In genomic region chrX:51397457-51397856, GRCm38 (mm10) we compare ENCODE assay signal across 8 mouse cellular contexts.
DNase-seq lines count a peak whose midpoint lies in the region; ATAC-seq and TF ChIP-seq lines count a peak whose summit lies in the region.

No protein-coding gene starts in this region.

- H3K9ac ChIP-seq in heart, postnatal 0 days (replicated peaks; ENCODE audit: low read depth, low read length) = no peak overlapping the region
- H3K9ac ChIP-seq in heart, embryonic 12.5 days = no peak overlapping the region
- no peak overlapping the region for H3K9ac ChIP-seq in embryonic facial prominence, embryonic 14.5 days (ENCODE audit: low read depth, low read length)

- no peak overlapping the region for H3K4me3 ChIP-seq in heart, postnatal 0 days (ENCODE audit: low read depth, low read length)
- no peak overlapping the region for H3K4me3 ChIP-seq in heart, embryonic 12.5 days
- H3K4me3 ChIP-seq in lung, adult 2 months (replicated peaks; ENCODE audit: extremely low read depth, low read depth, low read length) = no peak overlapping the region
- no peak overlapping the region for H3K4me3 ChIP-seq in embryonic facial prominence, embryonic 14.5 days (ENCODE audit: low read depth, low read length)

- no peaks in the 10 kb centered on the region for H3K4me1 ChIP-seq in heart, postnatal 0 days (ENCODE audit: control insufficient read depth, insufficient read depth)
- no peaks in the 10 kb centered on the region for H3K4me1 ChIP-seq in heart, embryonic 12.5 days (replicated peaks)
- no peaks in the 10 kb centered on the region for H3K4me1 ChIP-seq in lung, adult 2 months (ENCODE audit: control insufficient read depth, insufficient read depth, low read length)
- H3K4me1 ChIP-seq in embryonic facial prominence, embryonic 14.5 days (ENCODE audit: control insufficient read depth, insufficient read depth, low read length) = no peaks in the 10 kb centered on the region; the same call in 1 of the 2 replicates

- no peaks in the 10 kb centered on the region for H3K9me3 ChIP-seq in heart, postnatal 0 days (replicated peaks; ENCODE audit: control insufficient read depth, low read length)
- no peaks in the 10 kb centered on the region for H3K9me3 ChIP-seq in heart, embryonic 12.5 days (replicated peaks)
- no peaks in the 10 kb centered on the region for H3K9me3 ChIP-seq in embryonic facial prominence, embryonic 14.5 days (ENCODE audit: control insufficient read depth, low read length)

- no peak for TF ChIP-seq EP300 in heart, postnatal 0 days (IDR thresholded peaks at IDR 0.05; ENCODE audit: low read depth)

- H3K36me3 ChIP-seq in heart, postnatal 0 days (replicated peaks; ENCODE audit: control insufficient read depth, insufficient read depth, low read length) = no peaks in the 10 kb centered on the region
- H3K36me3 ChIP-seq in heart, embryonic 12.5 days = no peaks in the 10 kb centered on the region
- H3K36me3 ChIP-seq in embryonic facial prominence, embryonic 14.5 days (ENCODE audit: control insufficient read depth, insufficient read depth, low read length) = no peaks in the 10 kb centered on the region

- no peak overlapping the region for H3K27ac ChIP-seq in heart, postnatal 0 days (ENCODE audit: low read depth)
- no peak overlapping the region for H3K27ac ChIP-seq in heart, embryonic 12.5 days (ENCODE audit: poor library complexity, severe bottlenecking)
- H3K27ac ChIP-seq in embryonic facial prominence, embryonic 14.5 days (replicated peaks; ENCODE audit: low read depth, low read length) = no peak overlapping the region

- ATAC-seq in heart, postnatal 0 days (ENCODE audit: insufficient read depth, low read depth) = no peak
- ATAC-seq in heart, embryonic 12.5 days (ENCODE audit: insufficient number of reproducible peaks, low FRiP score) = no peak
- ATAC-seq in embryonic facial prominence, embryonic 14.5 days (ENCODE audit: low read depth) = peak; percentile 70; the same call in 1 of the 2 replicates
- ATAC-seq in activated CD4-positive, CD25-positive, alpha-beta regulatory T cell, adult 4 months = no peak

- H3K27me3 ChIP-seq in heart, postnatal 0 days (ENCODE audit: control insufficient read depth, insufficient read depth, low read length) = no peaks in the 10 kb centered on the region
- H3K27me3 ChIP-seq in heart, embryonic 12.5 days (replicated peaks) = no peaks in the 10 kb centered on the region
- no peaks in the 10 kb centered on the region; the same call in 1 of the 2 replicates for H3K27me3 ChIP-seq in embryonic facial prominence, embryonic 14.5 days (replicated peaks; ENCODE audit: control insufficient read depth, insufficient read depth, low read length)

- peak; percentile 45 for DNase-seq in heart, postnatal 0 days (ENCODE audit: low spot score)
- DNase-seq in lung, postnatal 25 days (ENCODE audit: low spot score) = peak; percentile 21
- DNase-seq in lung, adult 2 months = no peak
- peak; percentile 76 for DNase-seq in embryonic facial prominence, embryonic 14.5 days (ENCODE audit: low spot score)
- peak; percentile 57 for DNase-seq in retina, postnatal 1 day
- no peak for DNase-seq in gastrocnemius, adult 8-10 months (ENCODE audit: low spot score in 2 of 2)

- TF ChIP-seq POLR2A in lung, adult 2 months (IDR thresholded peaks at IDR 0.05; ENCODE audit: borderline replicate concordance, extremely low read depth, low read depth, low read length) = no peak

- H3K4me2 ChIP-seq in heart, postnatal 0 days (ENCODE audit: low read depth, low read length) = no peak overlapping the region
- no peak overlapping the region for H3K4me2 ChIP-seq in heart, embryonic 12.5 days
- H3K4me2 ChIP-seq in embryonic facial prominence, embryonic 14.5 days (ENCODE audit: low read depth, low read length) = no peak overlapping the region

- TF ChIP-seq CTCF in heart, postnatal 0 days (IDR thresholded peaks at IDR 0.05; ENCODE audit: low read depth) = peak; percentile 48
- no peak for TF ChIP-seq CTCF in lung, adult 2 months (IDR thresholded peaks at IDR 0.05; ENCODE audit: insufficient read depth, low read length)

Comparison
In these comparisons a context has a peak if more than half of its experiments do, and no peak if none do; other contexts are left out.
1. DNase-seq: peak in heart, postnatal 0 days (single experiment), lung, postnatal 25 days (single experiment), embryonic facial prominence, embryonic 14.5 days (single experiment) and retina, postnatal 1 day (single experiment); none in lung, adult 2 months (single experiment) and gastrocnemius, adult 8-10 months (0 of 2).